Mouse (Mus musculus) gastrocnemius, adult 2 months (tissue): ENCODE data around the gene Cxadr. TPM values are rescaled to one million over a fixed set of nuclear protein-coding genes. Genes with fewer than 3 reads are reported as not detected.
A peak's percentile ranks its signal among the peaks of the same experiment; 100 is the strongest.

Experiments used
- DNase-seq: peaks from one replicate; pipeline ENCODE4 v3.0.0; 2022
- H3K27ac ChIP-seq: fragments of 200-600 bp; 2 replicates; pipeline ENCODE4 v1.8.1; 2022; ENCODE audit warnings: mild to moderate bottlenecking
- H3K4me3 ChIP-seq: fragments of 200-600 bp; 2 replicates; pipeline ENCODE4 v1.8.1; 2022; ENCODE audit warnings: mild to moderate bottlenecking, moderate library complexity
- CTCF ChIP-seq: fragments of 200-600 bp; IDR thresholded peaks from 2 replicates; pipeline ENCODE4 v1.8.1; 2022; ENCODE audit warnings: antibody characterized with exemption, mild to moderate bottlenecking, moderate library complexity
- intact Hi-C: fragments of 180-260 bp; cut with DNase I; formaldehyde crosslinking; loops from one replicate; pipeline ENCODE4 v1.15.1; 2025
- total RNA-seq, 2 experiments: library from RNA; stranded (reverse); gene quantifications; 2 replicates each; pipeline ENCODE4 v1.2.3; 2021

The Cxadr gene
- total RNA-seq, 2 experiments from 2014 or later = 0.25 to 0.66 TPM

- intact Hi-C loops = no loop called here
- H3K27ac ChIP-seq = no peak overlapping the region
- no peak for DNase-seq
- no peak overlapping the region for H3K4me3 ChIP-seq
- TF ChIP-seq CTCF = no peak
Measured at GRCm38 (mm10) chr16:78280093-78280881, 21.0 kb upstream of the Cxadr start.

GRCm38 (mm10) chr16:78283231-78283630 is 18.1 kb upstream of the Cxadr start:
- intact Hi-C loops = no loop called here
- TF ChIP-seq CTCF = no peak
- no peak overlapping the region for H3K27ac ChIP-seq
- no peak overlapping the region for H3K4me3 ChIP-seq
- no peak for DNase-seq

- intact Hi-C loops = no loop called here
Measured at GRCm38 (mm10) chr16:78294051-78294450, 7.2 kb upstream of the Cxadr start.

GRCm38 (mm10) chr16:78294606-78295275 is 6.5 kb upstream of the Cxadr start:
- Histone ChIP-seq H3K4me3 (peak overlapping the region; percentile 43), H3K27ac (peak overlapping the region; percentile 71)
- intact Hi-C loops = no loop called here
- TF ChIP-seq CTCF = no peak
- no peak for DNase-seq

More at GRCm38 (mm10) chr16:78294051-78294450, 7.2 kb upstream of the Cxadr start:
- TF ChIP-seq CTCF = no peak
- peak overlapping the region; percentile 24; the same call in 1 of the 2 replicates for H3K27ac ChIP-seq
- H3K4me3 ChIP-seq = no peak overlapping the region
- no peak for DNase-seq

- no peak for TF ChIP-seq CTCF
- intact Hi-C loops = no loop called here
- Histone ChIP-seq H3K4me3 (no peak overlapping the region), H3K27ac (no peak overlapping the region)
- DNase-seq = no peak
Measured at GRCm38 (mm10) chr16:78295601-78296000, 5.7 kb upstream of the Cxadr start.

- no peak for TF ChIP-seq CTCF
- intact Hi-C loops = no loop called here
- H3K4me3 ChIP-seq = no peak overlapping the region
- no peak for DNase-seq
- no peak overlapping the region for H3K27ac ChIP-seq
Measured at GRCm38 (mm10) chr16:78296114-78296513, 5.2 kb upstream of the Cxadr start.

GRCm38 (mm10) chr16:78301831-78302677 is 765 bp downstream of the Cxadr start:
- peak; percentile 41 for DNase-seq
- Histone ChIP-seq H3K4me3 (peak overlapping the region; percentile 87), H3K27ac (peak overlapping the region; percentile 46)
- intact Hi-C loops = loop anchor here (5.0 kb wide), 1 partner anchor 40 kb away; no protein-coding TSS in a partner anchor
- no peak for TF ChIP-seq CTCF

- H3K27ac ChIP-seq = no peak overlapping the region
- TF ChIP-seq CTCF = no peak
- intact Hi-C loops = loop anchor here (5.0 kb wide), 1 partner anchor 40 kb away; no protein-coding TSS in a partner anchor
- H3K4me3 ChIP-seq = peak overlapping the region; percentile 87
- peak; percentile 29 for DNase-seq
Measured at GRCm38 (mm10) chr16:78302678-78303050, 1.4 kb downstream of the Cxadr start.

GRCm38 (mm10) chr16:78305606-78306100 is 4.4 kb downstream of the Cxadr start:
- intact Hi-C loops = no loop called here
- H3K27ac ChIP-seq = no peak overlapping the region
- TF ChIP-seq CTCF = no peak
- H3K4me3 ChIP-seq = no peak overlapping the region
- DNase-seq = no peak

GRCm38 (mm10) chr16:78306606-78307005 is 5.3 kb downstream of the Cxadr start:
- TF ChIP-seq CTCF = no peak
- Histone ChIP-seq H3K27ac (no peak overlapping the region), H3K4me3 (no peak overlapping the region)
- intact Hi-C loops = no loop called here
- DNase-seq = no peak

- DNase-seq = no peak
- intact Hi-C loops = no loop called here
- TF ChIP-seq CTCF = no peak
- H3K27ac ChIP-seq = no peak overlapping the region
- H3K4me3 ChIP-seq = no peak overlapping the region
Measured at GRCm38 (mm10) chr16:78307476-78308192, 6.3 kb downstream of the Cxadr start.

- intact Hi-C loops = no loop called here
- no peak for TF ChIP-seq CTCF
- Histone ChIP-seq H3K4me3 (no peak overlapping the region), H3K27ac (no peak overlapping the region)
- DNase-seq = no peak
Measured at GRCm38 (mm10) chr16:78309258-78309657, 8.0 kb downstream of the Cxadr start.
